Mouse (Mus musculus) liver, embryonic 12.5 days (tissue): Measurements from ENCODE around the gene Rap1gap. TPM values are rescaled to one million over a fixed set of nuclear protein-coding genes. Genes with fewer than 3 reads are reported as not detected.

Experiments
- ATAC-seq: fragments of 200-750 bp; cut with Nextera tagmentation; 2 replicates; pipeline ENCODE4 v1.8.0; 2017; ENCODE audit warnings: moderate number of reproducible peaks, mild to moderate bottlenecking, moderate library complexity
- H3K27ac ChIP-seq: fragments of 300-500 bp; sonication (generic); 2 replicates; pipeline ENCODE4 v1.5.1; 2016; ENCODE audit warnings: mild to moderate bottlenecking
- H3K27me3 ChIP-seq: fragments of 300-500 bp; sonication (generic); replicated peaks from 2 replicates; pipeline ENCODE4 v1.6.1; 2016; ENCODE audit warnings: mild to moderate bottlenecking, moderate library complexity
- H3K36me3 ChIP-seq: fragments of 300-500 bp; sonication (generic); 2 replicates; pipeline ENCODE4 v1.6.1; 2016; ENCODE audit warnings: mild to moderate bottlenecking, moderate library complexity
- H3K4me1 ChIP-seq: fragments of 300-500 bp; sonication (generic); 2 replicates; pipeline ENCODE4 v1.6.1; 2016
- H3K4me2 ChIP-seq: fragments of 300-500 bp; sonication (generic); 2 replicates; pipeline ENCODE4 v1.6.1; 2016; ENCODE audit warnings: mild to moderate bottlenecking, moderate library complexity
- H3K4me3 ChIP-seq: fragments of 300-500 bp; sonication (generic); 2 replicates; pipeline ENCODE4 v1.5.1; 2016; ENCODE audit warnings: mild to moderate bottlenecking, moderate library complexity
- H3K9ac ChIP-seq: fragments of 300-500 bp; sonication (generic); 2 replicates; pipeline ENCODE4 v1.6.1; 2016; ENCODE audit warnings: mild to moderate bottlenecking, moderate library complexity
- H3K9me3 ChIP-seq: fragments of 300-500 bp; sonication (generic); replicated peaks from 2 replicates; pipeline ENCODE4 v1.6.1; 2016; ENCODE audit warnings: mild to moderate bottlenecking, moderate library complexity
- WGBS: fragments of 180-500 bp; shearing (Covaris S2); methylation state at CpG from one replicate; pipeline ENCODE4 v1.1.7; 2016; ENCODE audit not compliant: insufficient replicate concordance; 5-methylcytosine and 5-hydroxymethylcytosine counted together
- polyA plus RNA-seq: library from polyadenylated mRNA; unstranded; fragments of >200 nt; fragmentation: Nextera tagmentation; extraction: Ambion mirVana; gene quantifications from 2 replicates; pipeline ENCODE4 v1.2.1, GENCODE M21; 2016

Gene Rap1gap
- polyA plus RNA-seq, 1 experiment from 2014 or later = 2.3 TPM

- no peak overlapping the region for H3K9ac ChIP-seq
- H3K27ac ChIP-seq = no peak overlapping the region
- no peak for ATAC-seq
- no peak overlapping the region for H3K4me2 ChIP-seq
- no peaks in the 10 kb centered on the region for H3K27me3 ChIP-seq
- H3K36me3 ChIP-seq = peaks cover 97% of the 10 kb centered on the region
- no peak overlapping the region for H3K4me3 ChIP-seq
- no peaks in the 10 kb centered on the region for H3K9me3 ChIP-seq
- peaks cover 16% of the 10 kb centered on the region for H3K4me1 ChIP-seq
Observed at GRCm38 (mm10) chr4:137646262-137646661, 18.3 kb upstream of the Rap1gap start.

DNA sequence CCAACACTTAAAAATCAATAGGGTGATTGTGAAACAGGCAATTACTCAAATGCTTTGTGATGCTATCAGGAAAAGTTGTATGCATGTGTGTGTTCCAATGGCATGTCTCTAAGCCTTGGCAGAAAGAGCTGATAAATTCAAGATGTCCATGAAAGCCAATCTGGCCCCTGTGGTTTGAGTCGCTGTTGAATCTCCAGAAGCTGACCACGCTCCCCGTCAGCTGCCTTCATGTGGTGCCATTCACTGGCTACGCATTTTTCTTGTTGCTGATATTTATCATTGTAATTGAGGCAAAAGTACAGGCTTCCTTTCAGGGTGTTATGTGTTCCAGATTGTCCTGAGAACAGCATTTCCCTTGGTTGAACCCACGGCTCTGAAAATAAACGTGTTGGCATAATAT is 16.9 kb upstream of the Rap1gap start:
- Histone ChIP-seq H3K27me3 (no peaks in the 10 kb centered on the region), H3K4me3 (no peak overlapping the region), H3K36me3 (peaks cover 99% of the 10 kb centered on the region), H3K4me1 (peaks cover 9% of the 10 kb centered on the region), H3K9me3 (no peaks in the 10 kb centered on the region), H3K4me2 (no peak overlapping the region), H3K9ac (no peak overlapping the region), H3K27ac (no peak overlapping the region)
- WGBS = 77% methylated on average over 6 of the region's 6 CpGs
- no peak for ATAC-seq

GRCm38 (mm10) chr4:137648230-137648629 is 16.3 kb upstream of the Rap1gap start:
- Histone ChIP-seq H3K4me3 (no peak overlapping the region), H3K9me3 (no peaks in the 10 kb centered on the region), H3K36me3 (peaks cover 99% of the 10 kb centered on the region), H3K4me2 (no peak overlapping the region), H3K4me1 (peaks cover 3% of the 10 kb centered on the region), H3K27me3 (no peaks in the 10 kb centered on the region), H3K9ac (no peak overlapping the region), H3K27ac (no peak overlapping the region)
- 84% methylated on average over 9 of the region's 9 CpGs for WGBS
- no peak for ATAC-seq

GRCm38 (mm10) chr4:137650912-137651311 is 13.6 kb upstream of the Rap1gap start:
- Histone ChIP-seq H3K9me3 (no peaks in the 10 kb centered on the region), H3K9ac (no peak overlapping the region), H3K27me3 (no peaks in the 10 kb centered on the region), H3K4me1 (no peaks in the 10 kb centered on the region), H3K4me2 (no peak overlapping the region), H3K27ac (no peak overlapping the region), H3K36me3 (peaks cover 99% of the 10 kb centered on the region), H3K4me3 (no peak overlapping the region)
- WGBS = 78% methylated on average over 5 of the region's 5 CpGs
- ATAC-seq = no peak

GRCm38 (mm10) chr4:137652835-137653346 is 11.6 kb upstream of the Rap1gap start:
- 89% methylated on average over 5 of the region's 5 CpGs for WGBS
- no peaks in the 10 kb centered on the region for H3K4me1 ChIP-seq
- H3K9ac ChIP-seq = no peak overlapping the region
- H3K36me3 ChIP-seq = peaks cover 100% of the 10 kb centered on the region
- no peak for ATAC-seq
- H3K27ac ChIP-seq = no peak overlapping the region
- H3K27me3 ChIP-seq = no peaks in the 10 kb centered on the region
- no peaks in the 10 kb centered on the region for H3K9me3 ChIP-seq
- no peak overlapping the region for H3K4me3 ChIP-seq
- no peak overlapping the region for H3K4me2 ChIP-seq

DNA sequence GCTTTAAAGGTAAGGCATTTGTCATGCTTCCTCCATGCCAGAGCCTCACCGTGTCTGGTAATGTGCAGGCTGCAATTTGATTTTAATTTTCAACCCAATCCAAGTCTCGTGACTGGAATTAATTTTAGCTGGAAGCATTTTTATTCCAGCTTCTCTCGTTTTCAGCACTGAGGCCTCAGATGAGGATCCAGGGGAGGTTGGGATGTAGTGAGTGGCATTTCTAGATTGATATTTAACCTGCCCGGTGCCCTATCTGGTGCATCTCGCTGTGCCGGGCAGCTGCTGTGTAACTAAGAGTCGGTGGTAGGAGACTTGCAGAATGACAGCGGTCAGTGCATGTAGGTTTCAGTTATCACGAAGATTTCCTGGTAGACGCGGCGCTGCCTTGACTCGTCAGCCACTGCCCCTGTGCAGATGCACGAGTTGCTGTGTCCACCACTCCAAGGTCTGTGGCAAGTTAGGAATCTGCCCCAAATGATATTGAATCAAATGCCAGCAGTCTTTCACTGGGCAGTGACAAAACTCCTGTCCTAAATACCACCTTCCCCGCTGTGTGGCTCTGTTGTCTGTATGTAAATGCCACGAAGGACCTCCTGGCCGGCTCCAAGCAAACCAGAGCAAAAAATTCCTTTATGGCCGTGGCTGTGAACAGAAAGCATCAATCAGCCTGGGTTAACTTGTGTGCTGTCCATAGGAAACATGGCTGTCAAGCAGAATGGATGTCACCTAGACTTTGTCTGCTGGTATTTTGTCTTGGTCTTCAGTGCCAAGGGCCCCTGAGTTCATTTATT is 9.1 kb upstream of the Rap1gap start:
- H3K4me3 ChIP-seq = no peak overlapping the region
- peaks cover 78% of the 10 kb centered on the region for H3K36me3 ChIP-seq

GRCm38 (mm10) chr4:137657674-137658073 is 6.9 kb upstream of the Rap1gap start:
- Histone ChIP-seq H3K36me3 (peaks cover 56% of the 10 kb centered on the region), H3K27ac (no peak overlapping the region)

More for the DNA sequence above, 9.1 kb upstream of the Rap1gap start:
- no peaks in the 10 kb centered on the region for H3K4me1 ChIP-seq
- H3K4me2 ChIP-seq = no peak overlapping the region
- H3K27me3 ChIP-seq = no peaks in the 10 kb centered on the region
- no peaks in the 10 kb centered on the region for H3K9me3 ChIP-seq
- H3K27ac ChIP-seq = no peak overlapping the region
- ATAC-seq = no peak
- H3K9ac ChIP-seq = no peak overlapping the region
- 84% methylated on average over 18 of the region's 18 CpGs for WGBS

GRCm38 (mm10) chr4:137659541-137659940 is 5.0 kb upstream of the Rap1gap start:
- H3K9ac ChIP-seq = no peak overlapping the region
- WGBS = 72% methylated on average over 4 of the region's 4 CpGs

More at GRCm38 (mm10) chr4:137657674-137658073, 6.9 kb upstream of the Rap1gap start:
- no peak overlapping the region for H3K4me3 ChIP-seq
- H3K9me3 ChIP-seq = no peaks in the 10 kb centered on the region
- H3K4me1 ChIP-seq = no peaks in the 10 kb centered on the region
- no peak overlapping the region for H3K4me2 ChIP-seq
- H3K9ac ChIP-seq = no peak overlapping the region
- H3K27me3 ChIP-seq = peaks cover 2% of the 10 kb centered on the region
- 80% methylated on average over 8 of the region's 8 CpGs for WGBS
- no peak for ATAC-seq

GRCm38 (mm10) chr4:137660364-137661077 is 4.0 kb upstream of the Rap1gap start:
- Histone ChIP-seq H3K36me3 (peaks cover 27% of the 10 kb centered on the region), H3K4me2 (no peak overlapping the region), H3K4me3 (no peak overlapping the region), H3K9ac (no peak overlapping the region), H3K27me3 (peaks cover 30% of the 10 kb centered on the region), H3K9me3 (no peaks in the 10 kb centered on the region), H3K27ac (no peak overlapping the region), H3K4me1 (peaks cover 9% of the 10 kb centered on the region; the same call in 1 of the 2 replicates)
- 53% methylated on average over 10 of the region's 10 CpGs for WGBS
- ATAC-seq = no peak; the same call in 1 of the 2 replicates

More at GRCm38 (mm10) chr4:137659541-137659940, 5.0 kb upstream of the Rap1gap start:
- H3K36me3 ChIP-seq = peaks cover 37% of the 10 kb centered on the region
- no peak overlapping the region for H3K4me2 ChIP-seq
- H3K4me1 ChIP-seq = peaks cover 3% of the 10 kb centered on the region; the same call in 1 of the 2 replicates
- peaks cover 21% of the 10 kb centered on the region for H3K27me3 ChIP-seq
- no peak overlapping the region for H3K27ac ChIP-seq
- ATAC-seq = no peak
- no peaks in the 10 kb centered on the region for H3K9me3 ChIP-seq
- H3K4me3 ChIP-seq = no peak overlapping the region

DNA sequence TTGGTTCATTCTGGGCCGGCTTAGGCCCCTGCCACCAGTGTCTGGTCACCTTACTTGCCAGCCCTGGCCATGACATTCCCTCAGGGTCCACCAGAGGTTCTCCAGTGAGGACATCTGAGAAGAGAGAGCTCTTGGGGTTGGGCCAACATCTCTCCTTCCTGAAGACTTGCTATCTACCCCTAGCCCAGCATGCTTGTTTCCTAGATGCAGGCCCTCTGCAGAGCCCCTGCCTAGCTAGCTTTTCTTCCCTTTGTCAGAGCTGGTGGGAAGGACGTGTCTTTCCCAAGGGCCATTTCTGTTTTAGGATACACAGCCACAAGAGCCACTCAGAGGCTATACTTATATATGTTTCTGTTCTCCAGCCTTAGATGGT is 3.5 kb upstream of the Rap1gap start:
- no peak overlapping the region for H3K4me2 ChIP-seq
- H3K36me3 ChIP-seq = peaks cover 22% of the 10 kb centered on the region
- H3K27me3 ChIP-seq = peaks cover 36% of the 10 kb centered on the region
- H3K4me3 ChIP-seq = no peak overlapping the region
- no peak overlapping the region for H3K27ac ChIP-seq
- H3K4me1 ChIP-seq = peaks cover 9% of the 10 kb centered on the region; the same call in 1 of the 2 replicates
- no peak for ATAC-seq
- H3K9ac ChIP-seq = no peak overlapping the region
- H3K9me3 ChIP-seq = no peaks in the 10 kb centered on the region
- 52% methylated on average over 2 of the region's 2 CpGs for WGBS

DNA sequence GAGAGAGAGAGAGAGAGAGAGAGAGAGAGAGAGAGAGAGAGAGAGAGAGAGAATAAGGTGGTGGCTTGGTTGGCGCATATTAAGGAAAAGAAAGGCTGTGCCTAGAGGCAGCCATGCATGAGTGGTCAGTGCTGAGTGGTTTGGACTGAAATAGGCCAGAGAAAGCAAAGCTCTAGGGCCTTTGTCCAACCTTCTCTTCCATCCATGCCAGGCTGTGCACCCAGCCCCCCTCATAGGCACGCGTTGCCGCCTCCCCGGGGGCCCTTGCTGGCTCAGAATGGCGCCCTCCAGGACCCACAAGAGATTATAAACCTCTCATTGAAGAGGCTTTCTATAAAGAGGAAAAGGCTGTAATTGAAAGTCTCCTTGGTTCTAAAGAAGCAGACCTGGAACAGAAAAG is 3.0 kb upstream of the Rap1gap start:
- H3K4me2 ChIP-seq = no peak overlapping the region
- no peak for ATAC-seq
- WGBS = 84% methylated on average over 6 of the region's 6 CpGs
- no peaks in the 10 kb centered on the region for H3K9me3 ChIP-seq
- no peak overlapping the region for H3K4me3 ChIP-seq
- no peak overlapping the region for H3K27ac ChIP-seq
- peaks cover 41% of the 10 kb centered on the region for H3K27me3 ChIP-seq
- peaks cover 9% of the 10 kb centered on the region; the same call in 1 of the 2 replicates for H3K4me1 ChIP-seq
- no peak overlapping the region for H3K9ac ChIP-seq
- peaks cover 17% of the 10 kb centered on the region for H3K36me3 ChIP-seq

GRCm38 (mm10) chr4:137663491-137663890 is 1.0 kb upstream of the Rap1gap start:
- 57% methylated on average over 4 of the region's 4 CpGs for WGBS
- Histone ChIP-seq H3K36me3 (no peaks in the 10 kb centered on the region), H3K4me2 (no peak overlapping the region), H3K4me1 (peaks cover 9% of the 10 kb centered on the region; the same call in 1 of the 2 replicates), H3K9me3 (no peaks in the 10 kb centered on the region), H3K9ac (no peak overlapping the region), H3K4me3 (no peak overlapping the region), H3K27ac (no peak overlapping the region), H3K27me3 (peaks cover 60% of the 10 kb centered on the region)
- ATAC-seq = no peak
